Mouse (Mus musculus): ENCODE measurements around the gene Skp1a.

DNA sequence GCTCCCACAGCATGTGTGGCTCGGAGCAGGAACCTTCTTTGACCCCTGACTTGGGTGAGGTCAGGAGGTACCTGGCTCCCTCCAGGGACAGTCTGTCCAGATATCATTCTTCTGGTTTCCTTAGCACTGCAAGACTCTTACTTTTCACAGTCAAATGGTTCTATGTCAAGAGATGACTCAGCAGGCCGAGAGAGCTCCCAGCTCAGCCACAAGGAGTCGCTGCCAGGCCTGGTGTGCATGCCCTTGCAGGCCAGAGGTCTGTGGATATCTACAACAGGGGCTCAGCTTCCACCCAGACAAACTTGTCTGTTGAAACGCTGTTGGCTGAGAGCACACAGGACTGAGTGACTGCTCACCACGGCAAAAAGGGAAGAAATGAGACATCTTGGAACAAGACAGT, 30.1 kb downstream of the Skp1a start:
- TF ChIP-seq CTCF (IDR thresholded peaks at IDR 0.05; ENCODE audit: extremely low read depth, insufficient read depth, low read length) (peak; percentile 44), POLR2A (IDR thresholded peaks at IDR 0.05; ENCODE audit: extremely low read depth, insufficient read depth, low read length) (no peak)
